ENCODE assay signal across 14 mouse cellular contexts in the genomic region with DNA sequence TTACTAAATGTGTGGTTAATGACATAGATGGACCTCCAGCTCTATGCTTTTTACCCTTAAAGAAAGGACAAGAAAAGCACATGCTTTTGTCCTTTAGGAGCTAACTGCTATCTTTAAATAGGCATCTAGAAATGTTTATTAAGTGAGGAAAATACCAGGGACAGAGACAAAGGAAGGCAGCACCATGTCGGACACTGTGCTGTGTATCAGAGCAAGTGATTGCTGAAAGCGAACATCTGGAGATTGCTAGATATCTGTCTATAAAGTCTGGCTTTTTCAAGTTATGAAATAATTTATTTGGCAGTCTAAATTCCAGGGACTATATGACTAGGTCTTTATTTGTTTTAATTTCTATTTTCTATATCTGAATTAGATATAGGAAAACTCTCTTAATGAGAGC.
"Had no signal": no experiment of that assay in that cellular context is flagged by ENCODE, and none has a peak within 500 bp of the region (broad histone marks: within the 10 kb centered on the region; RNA-seq: fewer than 3 reads in every experiment).

No protein-coding gene starts in this region.

- ATAC-seq: liver, embryonic 12.5 days; midbrain, embryonic 13.5 days; midbrain, embryonic 15.5 days had no signal

- H3K9me3 ChIP-seq: limb, embryonic 15.5 days; liver, embryonic 12.5 days; megakaryocyte, embryonic 14.5 days; midbrain, embryonic 13.5 days; midbrain, embryonic 15.5 days; neural tube, embryonic 12.5 days; stomach, embryonic 15.5 days had no signal

- H3K9ac ChIP-seq: limb, embryonic 15.5 days; liver, embryonic 12.5 days; liver, embryonic 14.5 days; midbrain, embryonic 13.5 days; midbrain, embryonic 15.5 days; neural tube, embryonic 12.5 days; stomach, embryonic 15.5 days had no signal

- H3K36me3 ChIP-seq: limb, embryonic 15.5 days; liver, embryonic 12.5 days; midbrain, embryonic 13.5 days; midbrain, embryonic 15.5 days; neural tube, embryonic 12.5 days; stomach, embryonic 15.5 days had no signal

- H3K27ac ChIP-seq: limb, embryonic 15.5 days; liver, embryonic 12.5 days; liver, embryonic 14.5 days; macrophage; midbrain, embryonic 13.5 days; midbrain, embryonic 15.5 days; neural tube, embryonic 12.5 days; stomach, embryonic 15.5 days; stomach, postnatal 0 days had no signal

- H3K4me3 ChIP-seq: limb, embryonic 15.5 days; liver, embryonic 12.5 days; megakaryocyte, embryonic 14.5 days; midbrain, embryonic 13.5 days; midbrain, embryonic 15.5 days; neural tube, embryonic 12.5 days; stomach, embryonic 15.5 days had no signal

- H3K27me3 ChIP-seq: limb, embryonic 15.5 days; megakaryocyte, embryonic 14.5 days; midbrain, embryonic 13.5 days; midbrain, embryonic 15.5 days; neural tube, embryonic 12.5 days; stomach, embryonic 15.5 days had no signal

- H3K4me2 ChIP-seq: limb, embryonic 15.5 days; liver, embryonic 12.5 days; midbrain, embryonic 11.5 days; midbrain, embryonic 13.5 days; midbrain, embryonic 15.5 days; neural tube, embryonic 12.5 days; stomach, embryonic 15.5 days had no signal

- DNase-seq: right cerebral cortex, postnatal 14 days; thymus, adult 2 months; thymus, postnatal 25 days had no signal
